Mouse (Mus musculus) lung, postnatal 0 days (tissue): Measurements from ENCODE around the gene Polrmt. TPM values are rescaled to one million over a fixed set of nuclear protein-coding genes. Genes with fewer than 3 reads are reported as not detected.

Experiments
- ATAC-seq: fragments of 200-750 bp; cut with Nextera tagmentation; 2 replicates; pipeline ENCODE4 v1.8.0; 2017; ENCODE audit warnings: moderate library complexity
- DNase-seq: peaks from one replicate; pipeline ENCODE4 v3.0.0-alpha.2; 2016; ENCODE audit warnings: low spot score
- H3K27ac ChIP-seq: fragments of 300-500 bp; sonication (generic); 2 replicates; pipeline ENCODE4 v1.5.1; 2014; ENCODE audit warnings: antibody characterized with exemption, mild to moderate bottlenecking, low read length, mixed read lengths
- H3K27me3 ChIP-seq: fragments of 300-500 bp; sonication (generic); replicated peaks from 2 replicates; pipeline ENCODE4 v1.6.1; 2014; ENCODE audit warnings: low read length, mixed read lengths; ENCODE audit not compliant: insufficient read depth
- H3K36me3 ChIP-seq: fragments of 300-500 bp; sonication (generic); 2 replicates; pipeline ENCODE4 v1.6.1; 2014; ENCODE audit warnings: low read length, mixed read lengths; ENCODE audit not compliant: insufficient read depth
- H3K4me1 ChIP-seq: fragments of 300-500 bp; sonication (generic); 2 replicates; pipeline ENCODE4 v1.6.1; 2014; ENCODE audit warnings: antibody characterized with exemption, low read depth, low read length, mixed read lengths; ENCODE audit not compliant: insufficient read depth
- H3K4me2 ChIP-seq: fragments of 300-500 bp; sonication (generic); replicated peaks from 2 replicates; pipeline ENCODE4 v1.6.1; 2014; ENCODE audit warnings: low read depth, mild to moderate bottlenecking, low read length, moderate library complexity, mixed read lengths
- H3K4me3 ChIP-seq: fragments of 300-500 bp; sonication (generic); 2 replicates; pipeline ENCODE4 v1.5.1; 2014; ENCODE audit warnings: low read depth, low read length
- H3K9ac ChIP-seq: fragments of 300-500 bp; sonication (generic); replicated peaks from 2 replicates; pipeline ENCODE4 v1.6.1; 2014; ENCODE audit warnings: low read depth, mild to moderate bottlenecking
- H3K9me3 ChIP-seq: fragments of 300-500 bp; sonication (generic); 2 replicates; pipeline ENCODE4 v1.6.1; 2016; ENCODE audit warnings: low read length, mixed read lengths
- CTCF ChIP-seq: IDR thresholded peaks from 2 replicates; pipeline ENCODE4 v1.5.1; 2016; ENCODE audit warnings: antibody characterized with exemption, mild to moderate bottlenecking
- EP300 ChIP-seq: IDR thresholded peaks from 2 replicates; pipeline ENCODE4 v1.6.1; 2016; ENCODE audit warnings: antibody characterized with exemption, mild to moderate bottlenecking, control low read depth
- WGBS: fragments of 180-500 bp; shearing (Covaris S2); extraction: QIAGEN DNeasy Blood & Tissue Kit; methylation state at CpG from one replicate; pipeline ENCODE4 v1.1.7; 2014; 5-methylcytosine and 5-hydroxymethylcytosine counted together
- polyA plus RNA-seq: library from polyadenylated mRNA; unstranded; fragments of >200 nt; fragmentation: Nextera tagmentation; extraction: Ambion mirVana; gene quantifications from 2 replicates; pipeline ENCODE4 v1.2.1, GENCODE M21; 2015

Gene Polrmt
- polyA plus RNA-seq, 1 experiment from 2014 or later = 22.4 TPM

DNA sequence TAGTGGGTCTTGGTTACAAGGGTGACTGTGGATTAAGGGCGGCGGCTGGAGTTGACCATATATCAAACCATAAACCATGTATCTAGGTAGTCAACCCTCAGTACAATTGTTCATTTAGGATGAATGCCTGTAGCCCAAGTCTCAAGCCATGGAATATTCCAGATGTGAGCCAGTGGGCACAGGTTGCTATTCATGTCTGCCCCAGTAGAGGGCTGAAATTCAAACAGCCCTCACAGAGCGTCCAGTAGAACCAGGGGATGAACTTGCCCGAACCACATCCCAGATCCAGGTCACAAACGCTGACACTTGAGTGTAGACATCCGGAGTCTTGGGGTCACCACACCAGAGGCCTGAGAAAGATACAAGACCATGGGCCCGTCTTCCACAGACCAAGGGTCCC, 36.7 kb upstream of the Polrmt start:
- Histone ChIP-seq H3K9me3 (no peaks in the 10 kb centered on the region), H3K9ac (no peak overlapping the region), H3K4me3 (no peak overlapping the region), H3K27me3 (no peaks in the 10 kb centered on the region), H3K27ac (no peak overlapping the region), H3K4me1 (peaks cover 9% of the 10 kb centered on the region; the same call in 1 of the 2 replicates), H3K4me2 (no peak overlapping the region), H3K36me3 (no peaks in the 10 kb centered on the region; the same call in 1 of the 2 replicates)
- peak; percentile 63 for TF ChIP-seq CTCF
- no peak for TF ChIP-seq EP300
- DNase-seq (no peak), ATAC-seq (no peak)
- WGBS = 61% methylated on average over 7 of the region's 7 CpGs

- no peak overlapping the region for H3K9ac ChIP-seq
- no peak for TF ChIP-seq EP300
- no peak for TF ChIP-seq CTCF
- DNase-seq (no peak), ATAC-seq (no peak)
- peaks cover 17% of the 10 kb centered on the region; the same call in 1 of the 2 replicates for H3K4me1 ChIP-seq
- no peaks in the 10 kb centered on the region for H3K27me3 ChIP-seq
- no peak overlapping the region for H3K4me2 ChIP-seq
- no peaks in the 10 kb centered on the region for H3K9me3 ChIP-seq
- WGBS = 62% methylated on average over 5 of the region's 5 CpGs
- H3K27ac ChIP-seq = no peak overlapping the region
- no peaks in the 10 kb centered on the region; the same call in 1 of the 2 replicates for H3K36me3 ChIP-seq
- no peak overlapping the region for H3K4me3 ChIP-seq
These were observed 35.6 kb upstream of the Polrmt start for GRCm38 (mm10) chr10:79781956-79782355.

GRCm38 (mm10) chr10:79781139-79781538, 34.8 kb upstream of the Polrmt start:
- ATAC-seq (no peak), DNase-seq (no peak)
- 27% methylated on average over 21 of the region's 21 CpGs for WGBS
- Histone ChIP-seq H3K4me3 (peak overlapping the region; percentile 31), H3K36me3 (no peaks in the 10 kb centered on the region; the same call in 1 of the 2 replicates), H3K27me3 (no peaks in the 10 kb centered on the region), H3K9me3 (no peaks in the 10 kb centered on the region), H3K4me2 (peak overlapping the region; percentile 61), H3K4me1 (peaks cover 17% of the 10 kb centered on the region; the same call in 1 of the 2 replicates), H3K27ac (peak overlapping the region; percentile 78), H3K9ac (no peak overlapping the region)
- no peak for TF ChIP-seq CTCF
- no peak for TF ChIP-seq EP300

DNA sequence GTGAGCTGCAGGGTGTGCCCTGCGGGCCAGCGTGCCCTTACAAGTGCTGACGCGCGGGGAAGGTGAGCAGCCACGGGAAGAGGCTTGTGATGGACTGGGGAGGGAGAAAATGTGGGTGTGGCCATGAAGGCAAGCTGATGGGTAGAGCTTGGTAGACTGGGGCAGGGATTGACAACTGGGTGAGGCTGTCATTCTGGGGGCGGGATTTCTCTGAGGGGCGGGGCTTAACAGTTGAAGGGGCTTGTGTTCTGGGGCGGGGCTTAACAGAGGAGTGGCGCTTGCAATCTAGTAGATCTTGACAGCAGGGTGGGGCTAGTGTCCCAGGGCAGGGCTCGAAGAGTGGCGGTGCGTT, 34.3 kb upstream of the Polrmt start:
- no peak for ATAC-seq
- peak overlapping the region; percentile 31 for H3K4me3 ChIP-seq
- WGBS = under 1% methylated on average over 13 of the region's 13 CpGs
- no peaks in the 10 kb centered on the region; the same call in 1 of the 2 replicates for H3K36me3 ChIP-seq
- no peak overlapping the region for H3K9ac ChIP-seq
- no peak for DNase-seq
- TF ChIP-seq CTCF (no peak), EP300 (no peak)
- H3K27me3 ChIP-seq = no peaks in the 10 kb centered on the region
- peak overlapping the region; percentile 78 for H3K27ac ChIP-seq
- peaks cover 17% of the 10 kb centered on the region; the same call in 1 of the 2 replicates for H3K4me1 ChIP-seq
- H3K4me2 ChIP-seq = peak overlapping the region; percentile 61
- no peaks in the 10 kb centered on the region for H3K9me3 ChIP-seq

GRCm38 (mm10) chr10:79779784-79780663, 33.6 kb upstream of the Polrmt start:
- Histone ChIP-seq H3K9ac (no peak overlapping the region), H3K4me3 (peak overlapping the region; percentile 31), H3K27me3 (no peaks in the 10 kb centered on the region), H3K27ac (peak overlapping the region; percentile 78), H3K4me1 (peaks cover 17% of the 10 kb centered on the region; the same call in 1 of the 2 replicates), H3K9me3 (no peaks in the 10 kb centered on the region), H3K36me3 (no peaks in the 10 kb centered on the region; the same call in 1 of the 2 replicates), H3K4me2 (peak overlapping the region; percentile 61)
- no peak for TF ChIP-seq EP300
- TF ChIP-seq CTCF = peak; percentile 89
- ATAC-seq (peak; percentile 88), DNase-seq (peak; percentile 98)
- WGBS = 2% methylated on average over 55 of the region's 55 CpGs

DNA sequence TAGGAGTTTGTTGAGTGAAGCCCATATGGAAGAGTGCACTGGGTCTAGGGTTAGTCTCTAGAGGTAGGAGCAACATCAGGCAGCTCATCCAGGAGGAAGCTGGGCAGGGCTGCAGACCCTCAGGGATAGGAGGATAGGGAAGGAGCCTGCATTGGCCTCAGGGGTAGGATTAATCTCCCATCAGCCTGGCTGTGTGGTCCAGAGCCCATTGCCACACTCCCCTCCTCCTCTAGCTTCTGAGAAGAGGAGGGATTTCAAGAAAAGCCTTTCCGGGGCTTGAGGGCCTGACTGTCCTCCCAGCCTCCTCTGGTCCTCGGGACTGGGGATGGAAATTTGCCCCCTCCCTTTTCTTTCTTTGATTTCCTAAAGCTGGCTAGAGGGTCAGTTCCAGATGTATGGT, 32.8 kb upstream of the Polrmt start:
- Histone ChIP-seq H3K36me3 (no peaks in the 10 kb centered on the region; the same call in 1 of the 2 replicates), H3K9ac (no peak overlapping the region), H3K4me3 (no peak overlapping the region), H3K27me3 (no peaks in the 10 kb centered on the region), H3K9me3 (no peaks in the 10 kb centered on the region), H3K27ac (no peak overlapping the region), H3K4me1 (peaks cover 17% of the 10 kb centered on the region; the same call in 1 of the 2 replicates), H3K4me2 (0 out of 2 replicates have a peak overlapping the region, but pooled peaks have one; percentile 61)
- ATAC-seq (no peak), DNase-seq (no peak)
- 17% methylated on average over 2 of the region's 2 CpGs for WGBS
- TF ChIP-seq CTCF = no peak
- TF ChIP-seq EP300 = no peak
